Mouse (Mus musculus): ENCODE data around the gene Kremen1.

Kremen1 gene

DNA sequence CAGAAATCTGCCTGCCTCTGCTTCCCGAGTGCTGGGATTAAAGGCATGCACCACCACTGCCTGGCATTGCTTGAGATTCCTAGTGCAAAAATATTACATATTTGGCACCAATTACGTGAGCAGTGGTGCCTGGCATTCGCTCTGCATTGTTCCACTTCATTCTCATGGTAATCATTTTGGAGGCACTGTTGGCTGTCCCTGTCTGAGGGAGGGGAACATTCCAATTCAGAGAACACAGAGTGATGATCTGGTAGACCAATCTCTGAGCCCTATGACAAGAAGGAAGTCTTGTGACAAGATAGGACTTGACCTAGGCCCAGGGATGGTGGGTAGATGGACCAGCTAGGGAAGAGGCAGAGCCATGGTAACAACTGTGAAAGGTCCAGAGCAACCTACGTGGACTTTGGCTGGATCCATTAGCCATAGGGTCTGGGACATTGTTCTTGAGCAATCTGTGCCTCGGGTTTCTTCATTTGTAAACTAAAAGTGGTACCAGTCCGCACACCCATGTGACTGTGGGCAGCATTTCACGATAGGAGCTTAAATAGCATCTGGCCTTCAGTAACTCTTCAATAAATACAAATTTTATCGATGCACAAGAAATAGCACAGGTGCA lies 8.6 kb upstream of the Kremen1 start:
- no peak for DNase-seq (ENCODE audit: extremely low read depth, insufficient read length, low spot score)

DNA sequence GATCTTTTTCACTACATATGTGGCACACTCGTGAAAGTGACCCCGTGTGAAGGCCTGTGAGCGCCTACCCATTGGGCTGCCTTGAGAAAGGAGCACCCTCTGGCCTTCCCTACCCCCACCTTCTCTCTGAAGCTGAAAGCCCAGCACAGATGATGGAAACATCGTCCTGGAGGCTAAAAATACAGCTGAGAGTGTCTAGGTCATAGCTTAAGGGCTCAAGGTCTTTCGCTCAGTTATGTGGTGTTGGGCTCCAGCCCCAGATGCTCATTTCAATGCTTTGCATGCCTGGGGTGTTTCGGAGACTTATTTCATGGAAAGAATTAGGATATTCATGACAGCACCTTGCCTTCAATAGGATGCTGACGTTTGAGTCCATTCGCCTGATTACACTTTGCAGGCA lies 4.4 kb upstream of the Kremen1 start:
- DNase-seq (ENCODE audit: extremely low read depth, insufficient read length, low spot score): no peak

DNA sequence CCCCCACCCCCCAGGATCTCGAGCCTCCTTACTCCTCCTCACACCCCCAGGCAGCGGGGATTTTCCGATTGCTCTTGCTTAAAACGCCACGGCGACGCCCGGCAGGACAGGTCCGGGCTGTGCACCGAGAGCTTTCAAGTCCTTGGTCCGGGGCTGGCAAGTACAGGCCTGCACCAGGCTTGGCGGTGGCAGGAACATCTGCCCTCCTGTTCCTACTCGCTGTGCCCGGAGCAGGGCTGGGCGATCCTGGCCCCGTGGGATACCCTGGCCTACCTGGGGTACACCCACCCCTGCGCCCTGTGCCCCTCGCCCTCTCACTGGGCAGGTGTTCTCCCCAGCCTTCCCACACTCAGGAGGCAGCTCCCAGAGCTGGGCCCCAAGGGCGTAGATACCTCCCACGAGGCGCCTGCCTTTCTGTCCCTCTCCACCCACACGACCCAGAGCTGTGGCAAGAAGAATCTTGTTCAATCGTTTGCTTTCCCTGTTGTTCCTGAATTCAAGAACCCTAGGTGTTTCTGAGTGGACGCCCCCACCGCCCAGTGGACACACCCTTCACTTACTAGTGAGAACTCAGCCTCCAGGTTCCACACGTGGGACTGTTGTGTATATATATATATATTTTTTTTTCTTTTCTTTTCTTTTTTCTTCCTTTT lies 1.8 kb upstream of the Kremen1 start:
- DNase-seq (ENCODE audit: extremely low read depth, insufficient read length, low spot score): no peak

DNA sequence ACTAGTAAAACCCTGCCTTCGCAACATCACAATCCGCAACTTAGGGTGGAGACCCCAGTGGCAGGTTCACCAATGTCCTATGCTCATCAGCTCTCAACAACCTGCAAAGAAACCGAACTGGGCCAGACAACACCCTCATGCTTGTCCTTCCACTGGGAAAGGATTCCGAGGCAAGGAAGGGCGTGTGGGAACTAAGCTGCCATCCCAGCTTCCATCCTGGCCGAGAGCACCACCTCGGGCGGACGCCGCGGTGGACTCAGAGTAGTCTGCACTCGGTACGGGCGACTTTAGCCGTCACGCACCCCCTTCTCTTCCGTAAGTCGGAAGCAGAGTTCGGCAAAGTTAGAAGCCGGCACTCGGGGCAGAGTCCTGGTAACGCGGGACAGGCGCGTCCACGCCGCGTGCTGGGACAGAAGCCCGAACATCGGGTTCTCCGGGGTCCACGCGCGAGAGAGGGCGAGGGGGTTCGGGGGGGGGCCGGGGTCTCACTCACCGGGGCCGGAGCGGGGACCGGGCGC lies 357 bp downstream of the Kremen1 start:
- peak; percentile 75 for DNase-seq (ENCODE audit: extremely low read depth, insufficient read length, low spot score)

DNA sequence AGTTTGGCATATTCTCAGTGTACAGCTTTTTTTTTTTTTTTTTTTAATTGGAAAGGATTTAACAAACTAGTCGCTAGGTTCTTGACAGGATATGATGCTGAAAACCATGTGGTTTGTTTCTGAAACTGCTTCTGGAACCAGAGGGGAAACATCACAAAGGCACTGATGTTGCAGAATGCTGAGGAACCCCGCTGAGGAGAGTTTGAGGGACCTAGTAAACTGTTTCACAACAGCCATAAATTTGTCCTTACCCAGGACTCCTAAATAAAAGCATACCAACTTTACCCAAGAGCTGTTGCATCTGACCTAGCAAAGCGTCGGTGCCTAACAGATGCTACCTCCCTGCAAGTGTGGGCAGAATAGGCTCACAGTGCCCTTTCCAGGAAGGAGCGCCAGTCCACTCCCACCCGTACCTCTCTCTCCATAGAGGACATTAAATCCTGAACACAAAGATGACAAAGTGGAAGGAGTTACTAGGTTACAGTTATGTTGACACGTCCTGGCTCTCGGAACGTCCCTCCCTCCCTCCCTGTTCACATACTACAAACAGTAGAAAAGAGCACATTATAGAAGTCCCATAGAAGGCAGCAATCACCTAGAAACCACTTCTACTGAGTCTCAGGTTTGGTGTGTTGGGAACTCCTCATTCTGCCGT lies 1.3 kb downstream of the Kremen1 start:
- no peak for DNase-seq (ENCODE audit: extremely low read depth, insufficient read length, low spot score)

DNA sequence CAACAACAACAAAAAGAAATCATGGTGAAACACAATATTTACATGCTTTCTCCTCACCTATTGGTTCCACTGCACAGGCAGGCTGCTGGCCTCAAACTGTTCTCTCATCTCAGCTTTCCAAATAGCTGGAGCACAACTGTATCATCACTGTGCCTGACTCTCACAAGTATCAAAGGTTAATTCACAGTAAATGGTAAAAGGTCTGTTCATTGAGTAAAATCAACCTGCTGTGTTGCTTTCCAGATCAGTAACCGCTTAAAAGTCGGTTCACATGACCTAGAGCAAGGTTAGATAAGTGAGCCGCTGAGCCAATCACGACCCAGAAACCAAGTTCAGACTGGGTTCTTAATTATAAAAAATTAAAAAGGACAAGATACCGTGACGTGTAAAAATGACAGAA lies 3.3 kb downstream of the Kremen1 start:
- DNase-seq (ENCODE audit: extremely low read depth, insufficient read length, low spot score): no peak

DNA sequence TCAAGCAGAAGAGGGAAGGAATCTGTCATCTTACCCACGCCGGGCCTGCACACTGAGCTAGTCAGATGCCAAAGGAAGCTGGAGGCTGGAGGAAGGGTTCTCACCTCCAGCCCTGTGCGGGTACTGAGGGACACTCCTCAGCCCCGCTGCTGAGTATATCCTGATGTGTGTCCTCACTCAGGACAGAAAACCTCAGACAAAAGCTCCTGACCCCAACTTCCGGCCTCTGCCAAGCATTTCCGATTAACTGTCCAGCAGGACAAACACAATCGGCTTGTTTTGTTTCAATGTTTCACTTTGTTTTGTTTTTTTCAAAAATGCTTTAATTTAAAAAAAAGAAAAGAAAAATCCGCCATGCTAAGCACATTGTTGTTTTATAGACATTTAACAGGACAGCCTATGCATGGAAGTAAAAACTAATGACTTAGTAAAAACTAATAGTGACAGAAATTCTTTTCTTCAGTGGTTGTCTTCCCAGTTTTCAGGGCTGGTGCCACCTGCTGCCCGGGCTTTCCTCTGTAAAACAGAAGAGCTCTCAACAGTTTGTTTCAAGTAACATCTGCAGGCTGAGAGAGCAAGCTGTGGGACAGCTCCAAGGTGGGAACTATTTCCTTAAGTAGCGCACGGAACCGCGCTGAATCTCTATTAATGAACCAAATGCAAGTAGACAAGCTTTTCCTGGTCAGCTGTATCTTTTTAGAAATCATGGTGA lies 4.1 kb downstream of the Kremen1 start:
- DNase-seq (ENCODE audit: extremely low read depth, insufficient read length, low spot score): no peak

DNA sequence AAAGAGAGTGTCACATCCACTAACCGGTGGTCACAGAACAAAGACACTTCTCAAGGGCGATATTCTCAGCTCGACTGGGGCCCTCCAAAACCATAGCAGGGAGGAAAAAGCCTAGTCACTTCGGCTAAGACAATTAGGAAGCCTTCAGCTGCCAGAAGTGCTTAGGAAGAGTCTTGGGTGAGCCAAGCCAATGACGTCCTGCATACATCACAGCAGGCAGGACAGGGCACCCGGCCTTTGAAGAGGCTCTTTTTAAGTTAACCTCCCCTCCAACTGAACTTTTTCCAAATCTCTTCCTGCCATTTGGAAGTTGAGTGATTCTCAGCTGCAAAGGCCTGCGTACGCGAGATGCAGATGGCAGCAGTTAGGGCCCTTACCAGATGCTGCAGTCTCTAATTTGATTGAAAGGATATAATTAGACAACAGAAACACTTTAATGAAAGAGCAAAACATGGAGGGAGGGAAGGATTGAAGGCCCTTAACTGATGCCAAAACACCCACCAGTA lies 5.8 kb downstream of the Kremen1 start:
- DNase-seq (ENCODE audit: extremely low read depth, insufficient read length, low spot score): no peak

DNA sequence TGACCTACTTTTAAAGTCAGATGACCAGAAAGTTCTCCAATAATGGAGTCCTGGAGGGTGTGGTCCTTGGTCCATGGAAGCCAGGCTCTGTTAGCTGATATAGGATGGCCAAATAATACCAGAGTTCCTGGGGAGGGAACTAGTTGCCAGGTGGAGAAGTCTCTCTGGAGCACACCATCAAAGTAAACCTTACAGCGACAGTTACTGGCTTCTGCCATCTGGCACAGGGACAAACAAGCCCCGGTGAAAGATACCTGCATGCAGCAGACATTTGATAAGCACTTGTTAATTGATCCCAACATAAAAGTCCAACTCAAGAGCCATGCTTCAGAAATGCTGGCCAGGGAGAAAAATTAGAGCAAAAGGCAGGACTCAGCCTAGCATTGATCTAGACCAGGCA lies 7.3 kb downstream of the Kremen1 start:
- no peak for DNase-seq (ENCODE audit: extremely low read depth, insufficient read length, low spot score)

DNA sequence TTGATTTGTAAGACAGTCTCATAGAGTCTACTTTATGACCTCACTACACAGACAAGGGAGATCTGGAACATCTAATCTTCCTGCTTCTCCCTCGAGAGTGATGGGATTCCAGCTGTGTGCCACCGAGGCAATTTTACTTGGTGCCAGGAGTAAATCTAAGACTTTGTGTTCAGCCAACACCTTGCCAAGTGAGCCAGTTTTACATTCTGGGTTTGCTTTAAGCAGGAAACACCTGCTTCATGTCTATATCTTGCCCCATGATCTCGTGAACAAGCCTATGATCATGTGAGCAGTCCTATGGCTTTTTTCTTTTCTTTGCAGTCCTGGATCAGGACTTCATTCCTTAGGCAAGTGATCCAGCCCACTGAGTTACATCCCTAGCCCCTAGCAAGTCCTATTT lies 7.8 kb downstream of the Kremen1 start:
- DNase-seq (ENCODE audit: extremely low read depth, insufficient read length, low spot score): no peak

DNA sequence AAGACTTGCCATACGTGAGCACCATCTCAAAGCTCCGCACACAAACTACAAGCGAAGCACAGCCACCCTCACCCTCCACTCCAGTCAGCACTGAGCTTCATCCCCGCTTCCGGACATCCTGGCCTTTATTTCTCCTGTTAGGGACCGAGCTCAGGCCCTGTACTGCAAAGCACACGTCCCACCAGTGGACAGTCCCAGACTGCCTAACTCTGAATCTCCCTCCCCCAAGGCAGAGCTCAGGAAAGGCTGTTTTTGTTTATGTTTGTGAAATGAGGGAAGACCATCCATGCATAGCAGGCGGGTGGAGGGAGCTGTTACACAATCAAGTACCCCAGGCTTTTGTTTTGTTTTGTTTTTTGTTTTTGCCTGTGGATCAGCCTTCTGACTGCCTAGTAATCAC lies 8.6 kb downstream of the Kremen1 start:
- no peak for DNase-seq (ENCODE audit: extremely low read depth, insufficient read length, low spot score)

DNA sequence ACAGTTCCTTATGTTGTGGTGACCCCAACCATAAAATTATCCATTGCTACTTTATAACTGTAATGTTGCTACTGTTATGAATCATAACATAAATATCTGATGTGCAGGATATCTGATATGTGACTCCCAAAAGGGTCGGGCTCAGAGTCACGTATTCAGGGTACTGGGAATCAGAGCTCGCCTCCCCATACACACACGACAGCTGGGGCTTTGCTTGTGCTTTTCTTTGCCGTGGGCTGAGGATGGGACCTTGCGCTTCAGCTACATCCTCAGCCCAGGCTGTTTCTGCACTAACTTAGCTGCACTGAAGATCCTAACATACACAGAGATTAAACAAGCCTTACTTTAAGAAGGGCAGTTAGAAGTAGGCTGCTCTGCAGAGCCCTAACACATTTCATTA lies 10.2 kb downstream of the Kremen1 start:
- DNase-seq (ENCODE audit: extremely low read depth, insufficient read length, low spot score): no peak

DNA sequence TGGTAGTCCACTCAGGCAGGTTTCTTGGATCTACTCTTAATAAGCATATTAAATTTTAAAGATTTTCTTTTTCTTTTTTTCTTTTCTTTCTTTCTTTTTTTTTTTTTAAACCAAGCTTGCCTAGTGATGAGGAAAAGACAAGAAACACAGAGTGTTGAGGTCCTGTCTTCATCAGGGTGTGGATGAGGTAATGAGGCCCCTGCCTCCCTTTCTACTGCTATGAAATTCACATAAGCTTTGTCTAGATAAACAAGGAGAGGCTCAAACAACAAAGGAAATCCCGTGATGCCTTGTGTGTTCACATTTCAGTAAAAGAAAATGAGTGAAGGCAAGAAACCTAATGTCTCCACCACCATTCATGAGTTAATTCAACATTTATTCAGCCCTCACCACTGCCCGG lies 13.2 kb downstream of the Kremen1 start:
- DNase-seq (ENCODE audit: extremely low read depth, insufficient read length, low spot score): no peak

DNA sequence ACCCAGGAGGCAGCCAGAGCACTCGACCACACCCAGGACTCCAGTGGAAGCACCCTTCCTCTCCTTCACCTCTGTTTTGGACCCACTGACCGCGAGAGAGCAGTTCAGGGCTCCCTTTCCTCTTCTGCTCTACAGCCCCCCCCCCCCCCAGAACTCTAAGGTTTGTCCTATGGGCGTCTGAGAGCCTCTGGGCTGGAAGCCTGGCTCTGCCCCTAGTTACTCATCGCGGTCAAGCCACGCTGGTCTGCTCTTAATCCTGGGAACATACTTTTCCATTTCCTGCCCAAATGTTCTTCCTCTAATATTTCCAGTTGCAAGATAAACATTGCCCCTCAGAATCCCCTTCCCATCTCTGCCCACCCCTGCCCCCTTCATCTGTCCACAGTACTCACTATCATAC lies 15.9 kb downstream of the Kremen1 start:
- peak; percentile 67 for DNase-seq (ENCODE audit: extremely low read depth, insufficient read length, low spot score)

DNA sequence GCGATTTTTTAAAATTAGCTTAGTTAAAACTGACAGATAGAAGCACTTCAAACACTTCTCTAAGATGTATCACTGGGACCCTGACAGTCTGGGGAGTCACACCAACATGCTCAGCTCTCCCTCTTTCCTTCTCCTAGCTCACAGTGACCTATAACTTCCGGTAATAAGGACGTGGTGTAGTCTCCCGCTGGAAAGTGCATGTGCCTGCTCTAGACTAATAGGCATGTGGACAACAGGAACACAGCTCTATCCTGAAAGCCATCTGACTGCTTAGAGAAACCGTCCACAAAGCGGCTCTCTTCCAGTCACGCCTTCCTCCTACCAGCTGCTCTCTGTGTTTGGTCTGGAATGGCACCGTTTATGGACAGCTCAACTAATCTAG lies 16.6 kb downstream of the Kremen1 start:
- DNase-seq (ENCODE audit: extremely low read depth, insufficient read length, low spot score): peak; percentile 54

DNA sequence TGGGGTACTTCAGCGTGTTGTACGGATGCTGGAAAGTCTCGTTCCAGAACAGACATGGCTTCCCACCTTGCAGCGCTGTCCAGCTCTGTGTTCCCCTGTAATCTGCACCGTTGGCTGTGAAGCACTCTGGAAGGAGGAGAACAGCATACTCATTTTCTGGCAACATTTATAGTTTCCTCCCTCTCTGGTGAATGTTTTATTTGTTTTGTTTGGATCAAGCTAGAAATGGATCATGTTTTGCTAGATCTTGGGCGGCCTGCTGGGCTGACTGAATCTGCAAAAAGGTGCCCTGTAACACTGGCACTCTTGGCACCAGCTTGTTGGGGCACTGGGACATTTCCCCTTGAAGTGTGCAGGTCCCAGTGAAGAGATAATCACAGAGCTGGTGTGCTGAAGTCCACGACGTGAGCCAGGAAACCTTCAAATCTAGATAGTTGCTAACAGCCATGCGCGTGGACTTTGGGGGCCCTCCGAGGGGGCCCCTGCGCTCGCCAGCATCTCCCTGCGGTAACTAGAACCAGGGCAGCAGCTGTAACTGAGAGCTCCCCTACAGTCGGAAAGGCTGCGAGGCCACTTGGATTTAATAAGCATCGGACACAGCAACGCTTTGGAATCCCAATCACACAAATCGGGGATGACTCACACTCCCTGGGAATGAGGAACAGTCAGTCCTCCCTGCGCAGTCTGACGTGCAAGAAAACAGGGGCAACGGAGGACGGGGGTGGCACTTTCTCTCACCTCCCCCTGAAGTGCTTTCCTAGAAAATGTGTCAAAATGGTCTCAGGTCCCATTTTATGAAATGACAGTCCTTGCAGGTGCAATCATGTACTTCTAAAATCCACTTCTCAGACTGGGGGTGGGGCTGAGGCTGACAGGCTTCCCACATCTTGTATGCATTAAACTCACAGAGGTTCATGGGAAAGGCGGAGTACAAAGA lies 17.3 kb downstream of the Kremen1 start:
- peak; percentile 83 for DNase-seq (ENCODE audit: extremely low read depth, insufficient read length, low spot score)

DNA sequence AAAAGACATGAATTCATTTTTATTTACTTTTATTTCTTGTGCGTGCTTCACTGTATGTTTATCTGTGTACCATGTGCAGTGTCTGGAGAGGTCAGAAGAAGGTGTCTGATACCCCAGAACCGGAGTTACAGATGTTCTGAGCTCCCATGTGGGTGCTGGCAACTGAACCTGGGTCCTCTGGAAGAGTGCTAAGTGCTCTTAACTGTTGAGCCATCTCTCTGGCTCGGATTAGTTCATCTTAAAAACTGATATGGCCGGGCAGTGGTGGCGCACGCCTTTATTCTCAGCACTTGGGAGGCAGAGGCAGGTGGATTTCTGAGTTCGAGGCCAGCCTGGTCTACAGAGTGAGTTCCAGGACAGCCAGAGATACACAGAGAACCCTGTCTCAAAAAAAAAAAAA lies 18.1 kb downstream of the Kremen1 start:
- DNase-seq (ENCODE audit: extremely low read depth, insufficient read length, low spot score): no peak

DNA sequence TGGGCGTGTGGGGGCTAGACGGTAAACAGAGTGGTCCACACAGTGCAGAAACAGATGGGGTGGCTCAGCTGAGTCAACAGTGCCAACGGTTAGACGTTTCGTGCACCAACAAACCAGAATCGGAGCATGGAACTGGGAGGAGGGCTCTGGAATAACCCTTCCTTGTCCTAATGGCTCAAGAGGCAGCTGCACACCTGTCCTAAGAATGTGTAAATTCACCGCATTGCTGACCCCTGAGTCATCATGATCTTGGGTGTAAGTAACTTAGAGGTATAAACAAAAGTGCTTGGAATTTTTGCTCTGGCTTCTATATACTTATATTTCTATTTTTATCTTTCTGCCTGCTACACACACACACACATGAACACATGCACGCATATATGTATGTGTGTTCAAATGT lies 19.2 kb downstream of the Kremen1 start:
- DNase-seq (ENCODE audit: extremely low read depth, insufficient read length, low spot score): no peak

DNA sequence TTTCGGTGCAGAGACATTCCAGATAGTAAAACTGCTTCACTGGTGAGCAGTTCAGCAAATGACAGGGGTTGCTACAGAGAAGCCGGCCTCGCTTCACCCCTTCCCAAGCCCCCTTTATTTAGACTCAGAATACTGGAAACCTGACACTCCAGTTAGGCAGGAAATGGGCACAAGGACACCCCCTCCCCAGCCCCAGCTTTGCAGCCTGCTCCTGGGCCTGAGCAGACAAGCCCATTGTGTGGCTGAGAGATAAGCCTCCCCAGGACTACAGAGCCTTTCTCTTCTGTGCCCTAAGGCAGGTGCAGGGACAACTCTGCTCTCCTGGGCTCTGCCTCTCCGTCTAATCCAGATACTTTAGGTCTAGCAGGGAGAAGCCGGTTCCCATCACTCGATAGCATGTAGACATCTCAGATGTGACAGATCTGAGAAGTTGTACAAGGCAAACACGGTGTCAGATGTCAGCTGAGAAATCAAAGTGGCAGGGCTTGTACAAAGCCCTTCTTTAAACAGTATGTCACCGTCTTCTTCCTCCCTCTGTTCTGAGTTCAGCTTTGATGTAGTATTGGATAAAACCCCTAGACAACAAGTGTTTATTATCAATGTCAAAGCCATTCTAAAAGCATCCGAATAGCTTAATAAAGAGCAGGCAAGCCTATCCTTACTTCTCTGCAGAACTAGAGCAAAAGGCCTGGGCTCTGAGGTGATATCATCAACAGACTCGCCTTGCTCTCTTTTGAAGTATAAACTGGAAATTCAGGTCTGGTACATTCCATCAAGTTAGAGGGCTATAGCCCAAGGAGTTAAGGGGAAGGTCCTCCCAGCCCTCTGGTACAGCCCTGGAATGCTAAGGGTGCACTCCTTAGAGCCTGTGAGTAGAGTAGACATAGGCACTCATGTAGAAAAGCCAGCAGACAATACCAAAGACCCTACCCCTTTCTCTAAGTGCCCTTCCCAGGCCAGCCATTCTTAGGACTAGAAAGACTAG lies 21.4 kb downstream of the Kremen1 start:
- no peak for DNase-seq (ENCODE audit: extremely low read depth, insufficient read length, low spot score)
